Mouse (Mus musculus) hindbrain, embryonic 14.5 days (tissue): ENCODE data around the gene Cmtm3. TPM values are rescaled to one million over a fixed set of nuclear protein-coding genes. Genes with fewer than 3 reads are reported as not detected.
A peak's percentile ranks its signal among the peaks of the same experiment; 100 is the strongest.

Source experiments
- ATAC-seq: fragments of 200-750 bp; cut with Nextera tagmentation; 2 replicates; pipeline ENCODE4 v1.8.0; 2017; ENCODE audit warnings: moderate number of reproducible peaks, mild to moderate bottlenecking, moderate TSS enrichment, moderate library complexity; ENCODE audit not compliant: low FRiP score
- DNase-seq: peaks from one replicate; pipeline ENCODE4 v3.0.0-alpha.2; 2015; ENCODE audit warnings: low spot score
- H3K27ac ChIP-seq: fragments of 300-500 bp; sonication (generic); 2 replicates; pipeline ENCODE4 v1.5.1; 2014; ENCODE audit warnings: mild to moderate bottlenecking, moderate library complexity
- H3K27me3 ChIP-seq: fragments of 300-500 bp; sonication (generic); 2 replicates; pipeline ENCODE4 v1.6.1; 2014; ENCODE audit warnings: mild to moderate bottlenecking, low read length, mixed read lengths; ENCODE audit not compliant: control insufficient read depth, insufficient read depth
- H3K36me3 ChIP-seq: fragments of 300-500 bp; sonication (generic); replicated peaks from 2 replicates; pipeline ENCODE4 v1.6.1; 2014; ENCODE audit not compliant: control insufficient read depth, insufficient read depth
- H3K4me1 ChIP-seq: fragments of 300-500 bp; sonication (generic); replicated peaks from 2 replicates; pipeline ENCODE4 v1.6.1; 2014; ENCODE audit warnings: antibody characterized with exemption, low read length, mixed read lengths; ENCODE audit not compliant: control insufficient read depth, insufficient read depth
- H3K4me2 ChIP-seq: fragments of 300-500 bp; sonication (generic); replicated peaks from 2 replicates; pipeline ENCODE4 v1.6.1; 2014; ENCODE audit warnings: mild to moderate bottlenecking, moderate library complexity
- H3K4me3 ChIP-seq: fragments of 300-500 bp; sonication (generic); replicated peaks from 2 replicates; pipeline ENCODE4 v1.5.1; 2014; ENCODE audit warnings: mild to moderate bottlenecking, low read length
- H3K9ac ChIP-seq: fragments of 300-500 bp; sonication (generic); 2 replicates; pipeline ENCODE4 v1.6.1; 2014
- H3K9me3 ChIP-seq: fragments of 300-500 bp; sonication (generic); 2 replicates; pipeline ENCODE4 v1.6.1; 2016; ENCODE audit warnings: low read length; ENCODE audit not compliant: control insufficient read depth
- WGBS: fragments of 180-500 bp; shearing (Covaris S2); extraction: QIAGEN DNeasy Blood & Tissue Kit; methylation state at CpG from one replicate; pipeline ENCODE4 v1.1.7; 2014; 5-methylcytosine and 5-hydroxymethylcytosine counted together
- polyA plus RNA-seq: library from polyadenylated mRNA; unstranded; fragments of >200 nt; fragmentation: Nextera tagmentation; extraction: Ambion mirVana; gene quantifications from 2 replicates; pipeline ENCODE4 v1.2.1, GENCODE M21; 2014

Gene Cmtm3
- polyA plus RNA-seq, 1 experiment from 2014 or later: 44.7 TPM

DNA sequence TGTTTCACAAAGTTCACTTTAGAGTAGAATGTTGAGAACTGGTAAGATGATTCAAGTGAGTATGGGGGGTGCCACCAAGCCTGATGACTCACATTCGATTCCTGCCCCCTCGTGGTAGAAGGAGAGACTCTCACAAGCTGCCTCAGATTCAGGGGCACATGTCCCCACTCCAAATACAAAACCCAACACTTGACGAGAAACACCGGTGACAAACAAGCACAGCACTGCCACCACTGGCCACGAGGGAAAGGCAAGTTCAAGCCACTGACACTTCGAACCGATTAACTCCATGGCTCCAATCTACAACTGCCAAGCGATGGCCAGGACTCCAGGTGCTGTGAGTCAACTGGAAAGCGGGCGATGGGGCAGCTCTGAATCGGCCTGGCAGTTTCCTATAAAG lies 34.6 kb downstream of the Cmtm3 start:
- H3K27ac ChIP-seq: no peak overlapping the region
- DNase-seq (no peak), ATAC-seq (no peak)
- peaks cover 19% of the 10 kb centered on the region for H3K4me1 ChIP-seq
- H3K9ac ChIP-seq: no peak overlapping the region
- H3K36me3 ChIP-seq: no peaks in the 10 kb centered on the region
- H3K9me3 ChIP-seq: no peaks in the 10 kb centered on the region
- no peak overlapping the region for H3K4me3 ChIP-seq
- H3K4me2 ChIP-seq: no peak overlapping the region
- 73% methylated on average over 11 of the region's 11 CpGs for WGBS
- H3K27me3 ChIP-seq: no peaks in the 10 kb centered on the region

- DNase-seq (no peak), ATAC-seq (no peak)
- H3K4me1 ChIP-seq: peaks cover 19% of the 10 kb centered on the region
- no peak overlapping the region for H3K9ac ChIP-seq
- no peak overlapping the region for H3K4me2 ChIP-seq
- 54% methylated on average over 11 of the region's 11 CpGs for WGBS
- H3K36me3 ChIP-seq: no peaks in the 10 kb centered on the region
- no peaks in the 10 kb centered on the region for H3K27me3 ChIP-seq
- H3K27ac ChIP-seq: no peak overlapping the region
- no peaks in the 10 kb centered on the region for H3K9me3 ChIP-seq
- no peak overlapping the region for H3K4me3 ChIP-seq
Measured at GRCm38 (mm10) chr8:104374269-104374668, 35.1 kb downstream of the Cmtm3 start.

DNA sequence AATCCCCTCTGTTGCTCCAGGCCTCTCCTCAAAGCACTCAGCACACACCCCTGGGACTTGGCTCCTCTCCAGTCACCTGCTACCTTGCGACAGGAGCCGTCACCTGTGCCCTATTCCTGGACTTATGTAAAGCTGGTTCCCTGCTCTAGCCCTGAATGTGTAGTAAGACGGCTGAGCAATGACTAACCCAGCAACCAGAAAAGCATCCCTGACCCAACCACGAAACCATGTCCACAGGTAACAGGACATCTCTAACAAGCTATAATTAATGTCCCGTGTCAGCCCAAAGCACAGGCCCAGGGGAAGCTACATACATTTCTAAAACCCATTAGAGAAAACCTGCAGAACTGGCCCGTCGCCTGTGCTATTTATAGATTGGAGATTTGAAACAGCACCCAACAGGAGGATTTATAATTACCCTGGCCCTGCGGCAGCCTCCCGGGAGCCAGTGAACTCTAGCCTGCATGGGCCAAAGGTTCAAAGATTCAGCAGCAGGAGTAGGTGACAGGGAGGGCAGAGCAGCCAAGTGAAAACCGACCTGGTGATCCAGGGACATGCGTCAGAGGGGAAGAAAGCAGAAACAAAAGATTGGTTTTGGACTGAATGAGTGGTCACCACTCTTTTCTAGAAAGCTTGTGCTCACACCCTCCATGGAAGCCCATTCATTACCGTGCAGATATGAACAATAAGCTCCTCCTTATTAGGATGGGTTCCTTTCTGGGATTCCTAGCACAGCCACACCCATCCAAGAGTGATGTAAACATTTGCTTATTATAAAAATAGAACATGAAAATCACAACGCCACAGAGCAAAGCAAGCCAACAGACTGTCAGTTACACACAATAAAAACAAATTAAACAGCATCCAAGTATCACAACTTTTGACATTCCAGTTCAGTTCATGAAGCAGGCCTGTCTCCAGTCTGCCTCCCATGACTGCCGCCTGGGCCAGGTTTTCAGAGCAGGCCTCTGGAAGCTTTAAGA lies 35.9 kb downstream of the Cmtm3 start:
- peaks cover 19% of the 10 kb centered on the region for H3K4me1 ChIP-seq
- WGBS: 42% methylated on average over 14 of the region's 14 CpGs
- 0 out of 2 replicates have a peak overlapping the region, but pooled peaks have one; percentile 35 for H3K27ac ChIP-seq
- DNase-seq: no peak
- no peak overlapping the region for H3K4me3 ChIP-seq
- H3K9ac ChIP-seq: no peak overlapping the region
- H3K9me3 ChIP-seq: no peaks in the 10 kb centered on the region
- H3K4me2 ChIP-seq: no peak overlapping the region
- ATAC-seq: no peak
- no peaks in the 10 kb centered on the region for H3K27me3 ChIP-seq
- no peaks in the 10 kb centered on the region for H3K36me3 ChIP-seq

DNA sequence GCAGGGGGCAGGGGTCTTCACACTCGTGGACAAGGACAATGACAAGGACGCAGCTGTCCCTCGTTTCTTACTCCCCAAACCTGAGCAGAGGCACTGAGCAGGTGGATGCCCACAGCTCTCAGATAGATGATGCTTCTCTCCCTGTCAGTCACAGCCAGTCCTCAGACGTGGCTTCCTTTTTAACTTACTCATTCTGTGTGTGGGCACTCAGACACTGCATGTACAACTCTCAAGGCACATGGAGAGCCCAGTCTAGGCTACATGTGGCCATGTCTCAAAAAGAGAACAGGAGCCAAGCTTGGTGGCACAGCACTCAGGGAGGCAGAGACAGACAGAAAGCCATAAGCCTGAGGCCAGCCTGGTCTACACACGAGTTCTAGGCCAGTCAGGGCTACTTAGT lies 36.7 kb downstream of the Cmtm3 start:
- Histone ChIP-seq H3K9ac (no peak overlapping the region), H3K4me2 (no peak overlapping the region), H3K27ac (no peak overlapping the region), H3K36me3 (no peaks in the 10 kb centered on the region), H3K4me3 (no peak overlapping the region), H3K9me3 (no peaks in the 10 kb centered on the region), H3K27me3 (no peaks in the 10 kb centered on the region), H3K4me1 (peaks cover 19% of the 10 kb centered on the region)
- ATAC-seq (no peak), DNase-seq (no peak)
- WGBS: 40% methylated on average over 5 of the region's 5 CpGs

- no peak for DNase-seq
- no peak for ATAC-seq
- H3K27me3 ChIP-seq: no peaks in the 10 kb centered on the region
- no peak overlapping the region for H3K4me3 ChIP-seq
- H3K9ac ChIP-seq: no peak overlapping the region
- no peaks in the 10 kb centered on the region for H3K36me3 ChIP-seq
- 32% methylated on average over 11 of the region's 11 CpGs for WGBS
- no peaks in the 10 kb centered on the region for H3K9me3 ChIP-seq
- no peak overlapping the region for H3K4me2 ChIP-seq
- peaks cover 19% of the 10 kb centered on the region for H3K4me1 ChIP-seq
- H3K27ac ChIP-seq: no peak overlapping the region
Measured at GRCm38 (mm10) chr8:104376669-104377068, 37.5 kb downstream of the Cmtm3 start.

- Histone ChIP-seq H3K27me3 (no peaks in the 10 kb centered on the region), H3K27ac (no peak overlapping the region), H3K4me1 (peaks cover 26% of the 10 kb centered on the region), H3K9ac (no peak overlapping the region), H3K9me3 (no peaks in the 10 kb centered on the region), H3K36me3 (no peaks in the 10 kb centered on the region), H3K4me2 (no peak overlapping the region), H3K4me3 (no peak overlapping the region)
- ATAC-seq: no peak
- 37% methylated on average over 10 of the region's 10 CpGs for WGBS
- DNase-seq: no peak
Measured at GRCm38 (mm10) chr8:104379301-104379836, 40.2 kb downstream of the Cmtm3 start.

- Histone ChIP-seq H3K4me2 (no peak overlapping the region), H3K9ac (no peak overlapping the region), H3K4me1 (peaks cover 19% of the 10 kb centered on the region), H3K36me3 (no peaks in the 10 kb centered on the region), H3K4me3 (no peak overlapping the region), H3K27me3 (no peaks in the 10 kb centered on the region), H3K9me3 (no peaks in the 10 kb centered on the region), H3K27ac (no peak overlapping the region)
- 92% methylated on average over 7 of the region's 7 CpGs for WGBS
- ATAC-seq: no peak
- no peak for DNase-seq
Measured at GRCm38 (mm10) chr8:104380269-104380668, 41.1 kb downstream of the Cmtm3 start.

DNA sequence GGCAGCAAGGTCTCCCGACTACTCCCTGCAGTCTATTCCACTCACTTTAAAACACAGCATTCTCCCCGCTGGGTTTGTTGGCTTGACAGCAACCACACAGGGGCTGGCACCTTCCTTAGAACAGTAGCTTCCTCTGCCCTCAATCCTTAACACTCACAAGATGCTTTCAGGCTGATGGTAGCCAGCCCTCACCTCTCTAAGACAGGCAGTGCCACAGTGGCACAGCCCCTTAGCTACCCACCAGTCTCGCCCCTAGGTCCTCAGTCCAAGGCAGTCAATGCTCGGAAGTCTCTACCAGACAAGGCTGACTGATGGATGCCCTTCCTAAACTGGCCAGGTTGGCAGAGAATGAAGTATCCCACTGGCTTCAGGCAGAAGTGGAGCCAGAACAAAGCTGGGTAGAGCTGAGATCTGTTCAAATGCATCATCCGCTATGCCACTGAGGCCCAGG lies 41.8 kb downstream of the Cmtm3 start:
- no peaks in the 10 kb centered on the region for H3K36me3 ChIP-seq
- peaks cover 15% of the 10 kb centered on the region for H3K4me1 ChIP-seq
- ATAC-seq (no peak), DNase-seq (no peak)
- no peak overlapping the region for H3K4me3 ChIP-seq
- 80% methylated on average over 5 of the region's 5 CpGs for WGBS
- H3K27me3 ChIP-seq: no peaks in the 10 kb centered on the region
- no peaks in the 10 kb centered on the region for H3K9me3 ChIP-seq
- no peak overlapping the region for H3K4me2 ChIP-seq
- no peak overlapping the region for H3K27ac ChIP-seq
- H3K9ac ChIP-seq: no peak overlapping the region

DNA sequence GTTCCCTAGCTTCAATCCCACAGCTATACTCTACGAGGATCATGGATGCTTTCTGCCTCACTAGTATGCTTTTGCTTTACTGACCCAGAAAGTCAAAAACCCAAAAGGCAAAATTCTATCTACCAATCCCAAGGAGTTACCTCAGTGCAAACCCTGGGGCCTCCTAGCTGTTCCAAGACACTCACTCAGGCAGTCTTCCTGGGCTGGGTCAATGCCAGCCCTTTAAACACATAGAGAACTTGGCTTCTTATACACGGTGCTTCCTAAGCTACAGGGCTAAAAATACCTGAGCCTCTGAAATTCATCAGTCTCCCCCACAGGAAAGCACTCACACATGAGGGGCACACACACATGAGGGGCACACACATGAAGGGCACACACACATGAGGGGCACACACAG lies 44.1 kb downstream of the Cmtm3 start:
- no peak overlapping the region for H3K4me2 ChIP-seq
- no peaks in the 10 kb centered on the region for H3K9me3 ChIP-seq
- 76% methylated on average over 2 of the region's 2 CpGs for WGBS
- no peak overlapping the region for H3K27ac ChIP-seq
- ATAC-seq: no peak
- no peak overlapping the region for H3K4me3 ChIP-seq
- H3K36me3 ChIP-seq: no peaks in the 10 kb centered on the region
- no peak for DNase-seq
- no peaks in the 10 kb centered on the region for H3K27me3 ChIP-seq
- H3K9ac ChIP-seq: no peak overlapping the region
- H3K4me1 ChIP-seq: peaks cover 12% of the 10 kb centered on the region; the same call in 1 of the 2 replicates
